Mouse (Mus musculus) heart, adult 18-20 months (tissue): ENCODE measurements around the gene Rpl13a. TPM values are rescaled to one million over a fixed set of nuclear protein-coding genes. Genes with fewer than 3 reads are reported as not detected.
"Not testable (repeated sequence)": the region's sequence is repeated elsewhere in the genome, so short reads cannot be mapped to it uniquely, and the experiment has no call there.

Source experiments
- DNase-seq, 2 experiments: peaks; one replicate each; pipeline ENCODE4 v3.0.0; 2021 to 2022; ENCODE audit warnings: mixed read lengths in 1 of 2
- total RNA-seq, 2 experiments: library from RNA; stranded (reverse); gene quantifications; 2 replicates each; pipeline ENCODE4 v1.2.3; 2021

Rpl13a gene
- total RNA-seq, 2 experiments from 2014 or later: 714 to 715 TPM

DNA sequence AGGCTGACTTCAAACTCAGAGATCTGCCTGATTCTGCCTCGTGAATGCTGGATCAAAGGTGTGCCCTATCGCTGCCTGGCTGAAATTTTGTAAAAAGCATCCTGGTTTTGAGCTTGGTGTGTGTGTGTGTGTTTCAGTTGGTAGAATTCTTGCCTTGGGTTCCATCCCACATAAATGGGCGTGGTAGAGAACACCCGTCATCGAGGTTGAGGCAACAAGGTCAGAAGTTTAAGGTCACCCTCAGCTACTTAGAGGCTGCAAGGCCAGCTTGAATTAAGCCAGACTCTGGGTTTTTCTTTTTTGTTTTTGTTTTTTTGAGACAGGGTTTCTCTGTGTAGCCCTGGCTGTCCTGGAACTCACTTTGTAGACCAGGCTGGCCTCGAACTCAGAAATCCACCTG, 10.2 kb downstream of the Rpl13a start:
- no peak for DNase-seq

DNA sequence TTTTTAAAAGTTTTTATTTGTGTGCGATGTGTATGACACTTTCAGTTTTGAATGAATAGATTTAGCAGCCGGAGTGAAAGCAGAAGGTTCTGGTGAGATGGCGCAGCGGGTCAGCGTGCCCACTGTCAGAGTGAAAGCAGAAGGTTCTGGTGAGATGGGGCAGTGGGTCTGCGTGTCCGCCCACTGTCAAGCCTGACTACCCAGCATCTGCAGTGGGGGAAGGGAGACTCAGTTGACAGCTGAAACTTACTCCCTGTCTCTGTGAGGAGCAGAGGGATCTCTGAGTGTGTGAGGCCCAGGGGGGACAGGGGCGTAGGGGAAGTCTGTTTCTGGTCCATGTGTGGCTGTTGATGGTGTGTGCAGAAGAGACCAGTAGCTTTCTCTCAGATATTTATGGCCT, 11.0 kb downstream of the Rpl13a start:
- DNase-seq: no peak

- DNase-seq: no peak
Observed at GRCm38 (mm10) chr7:45113476-45113875, 15.1 kb downstream of the Rpl13a start.

- DNase-seq: no peak
Observed at GRCm38 (mm10) chr7:45112529-45112928, 16.0 kb downstream of the Rpl13a start.

DNA sequence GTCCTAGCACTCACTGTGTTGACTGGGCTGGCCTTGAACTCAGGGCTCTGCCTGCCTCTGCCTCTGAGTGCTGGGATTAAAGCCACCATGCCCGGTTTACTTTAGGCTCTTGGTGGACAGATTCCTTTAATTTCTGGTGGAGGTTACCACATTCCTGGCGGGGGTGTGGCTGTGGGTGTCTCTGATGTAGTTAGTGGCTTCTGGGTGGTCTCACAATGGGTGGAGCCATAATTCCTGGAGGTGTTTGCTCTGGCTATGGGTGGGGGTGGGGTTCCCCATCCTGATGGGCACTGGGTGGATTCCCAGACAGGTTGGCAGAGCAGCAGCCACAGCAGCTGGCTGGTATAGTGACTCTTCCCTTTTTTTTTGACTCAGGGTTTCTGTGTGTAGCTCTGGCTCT, 16.6 kb downstream of the Rpl13a start:
- DNase-seq: no peak

GRCm38 (mm10) chr7:45110089-45110488, 18.5 kb downstream of the Rpl13a start:
- not testable (repeated sequence) for DNase-seq

DNA sequence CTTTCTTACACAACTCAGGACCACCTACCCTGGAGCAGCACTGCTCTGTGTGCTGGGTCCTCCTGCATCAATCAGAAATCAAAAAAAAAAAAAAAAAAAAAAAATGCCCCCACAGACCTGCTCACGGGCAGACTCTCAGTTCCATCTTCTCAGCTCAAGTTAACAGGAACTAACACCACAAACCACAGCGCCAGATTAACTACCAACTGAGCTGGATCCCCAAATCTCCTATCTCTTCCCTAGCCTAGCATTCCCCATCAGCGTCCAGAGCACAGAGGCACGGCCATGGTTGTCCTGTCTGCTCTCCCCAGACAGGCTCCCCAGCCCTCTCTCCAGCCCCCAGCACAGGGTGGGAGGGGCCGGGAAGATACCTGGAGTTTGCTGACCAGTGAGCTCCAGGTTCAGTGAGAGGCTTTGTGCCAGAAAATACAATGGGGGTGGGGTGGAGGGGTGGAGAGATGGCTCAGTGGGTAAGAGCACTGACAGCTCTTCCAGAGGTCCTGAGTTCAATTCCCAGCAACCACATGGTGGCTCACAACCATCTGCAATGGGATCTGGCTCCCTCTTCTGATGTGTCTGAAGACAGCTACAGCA, 21.4 kb downstream of the Rpl13a start:
- no peak for DNase-seq

GRCm38 (mm10) chr7:45106441-45106840, 22.1 kb downstream of the Rpl13a start:
- DNase-seq: no peak

DNA sequence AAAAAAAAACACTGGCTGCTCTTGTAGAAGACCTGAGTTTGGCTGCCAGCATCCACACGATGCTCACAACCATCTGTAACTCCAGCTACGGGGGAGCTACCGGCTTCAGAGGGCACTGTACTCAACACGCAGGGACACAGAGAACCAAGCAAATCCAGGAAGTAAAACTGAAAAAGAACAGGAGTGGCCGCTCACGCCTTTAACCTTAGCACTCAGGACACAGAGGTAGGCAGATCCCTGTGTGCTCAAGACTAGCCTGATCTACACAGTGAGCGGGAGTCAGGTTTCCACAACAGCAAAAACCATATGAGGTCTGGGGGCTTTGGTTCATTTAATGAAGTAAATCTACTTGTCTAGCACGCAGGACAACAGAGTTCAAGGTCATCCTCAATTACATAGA, 23.1 kb downstream of the Rpl13a start:
- DNase-seq: no peak

DNA sequence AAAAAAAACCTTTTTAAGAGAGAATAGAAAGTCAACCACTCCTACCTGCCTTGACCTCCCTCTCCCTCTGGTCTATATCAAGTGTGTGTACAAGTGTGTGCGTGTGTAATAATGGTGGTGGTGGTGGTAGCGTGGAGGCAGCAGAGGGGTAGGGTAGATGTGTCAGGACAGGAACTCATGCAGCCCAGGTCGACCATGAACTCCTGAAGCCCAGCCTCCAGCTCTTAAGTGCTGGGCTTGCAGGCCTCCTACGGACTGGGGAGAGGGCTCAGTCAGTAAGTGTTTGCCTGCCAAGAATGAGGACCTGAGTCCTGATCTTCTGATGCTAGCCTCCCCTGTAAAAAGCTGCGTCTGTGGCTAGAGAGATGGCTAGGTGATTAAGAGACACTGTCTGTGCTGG, 23.6 kb downstream of the Rpl13a start:
- DNase-seq: no peak

DNA sequence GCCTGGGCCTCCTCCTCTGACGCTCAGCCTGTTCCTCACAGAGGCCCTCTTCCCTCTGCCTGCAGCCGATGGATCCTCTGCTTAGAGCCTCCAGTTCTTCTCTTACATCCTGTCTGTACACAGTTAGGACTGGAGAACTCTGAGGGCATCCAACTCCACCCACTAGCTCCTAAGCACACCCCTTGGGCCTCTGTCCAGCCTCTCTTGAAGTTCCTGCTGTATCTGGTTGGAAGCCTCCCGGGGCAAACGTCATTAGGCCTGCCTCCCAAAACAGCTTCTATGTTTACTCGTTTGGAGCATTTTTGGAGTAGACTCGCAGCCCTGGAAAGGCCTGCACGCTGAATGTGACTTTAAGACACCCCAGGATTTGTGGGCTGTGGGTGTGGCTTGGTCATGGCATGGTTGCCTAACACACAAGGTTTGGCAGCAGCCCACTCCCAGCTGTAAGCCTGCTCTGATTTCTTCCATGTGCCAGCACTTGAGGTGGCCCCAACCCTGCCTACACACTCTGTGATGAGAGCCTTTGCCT, 24.8 kb downstream of the Rpl13a start, which contains the start of gene Fcgrt:
Gene Fcgrt, minus strand, starts transcription at position 200 of the 529 bp plus-strand sequence.
- DNase-seq: peak; percentile 98 to 99

DNA sequence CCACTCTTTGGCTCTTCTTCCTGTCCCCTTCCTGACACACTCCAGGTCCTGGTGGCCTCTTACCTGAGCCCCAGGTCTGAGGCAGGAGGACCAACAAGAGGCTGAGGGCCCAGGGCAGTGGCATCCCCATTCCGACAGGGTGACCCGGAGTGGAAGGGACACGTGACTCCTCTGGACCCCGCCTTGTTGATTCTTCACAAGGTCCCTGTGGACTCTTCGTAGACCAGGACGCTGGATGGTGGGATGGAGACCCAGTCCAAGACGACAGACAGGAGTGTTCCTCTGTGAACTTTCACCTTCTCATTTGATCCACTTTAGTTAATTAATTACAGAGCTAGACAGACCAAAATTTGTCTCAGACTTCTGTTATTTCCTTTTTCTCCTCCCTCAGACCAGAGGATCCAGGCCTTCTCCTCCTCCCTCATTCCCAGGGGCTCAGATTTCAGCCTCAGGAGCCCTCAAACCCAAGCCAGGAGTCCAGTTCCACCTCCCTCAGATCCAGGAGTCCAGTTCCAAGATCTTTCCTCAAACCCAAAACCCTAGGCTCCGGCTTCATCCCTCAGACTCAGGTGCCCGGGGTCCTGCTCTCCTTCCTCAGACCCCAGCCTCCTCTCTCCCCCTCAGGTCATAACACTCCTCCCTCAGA, 25.5 kb downstream of the Rpl13a start:
- DNase-seq: peak; percentile 65 to 67

DNA sequence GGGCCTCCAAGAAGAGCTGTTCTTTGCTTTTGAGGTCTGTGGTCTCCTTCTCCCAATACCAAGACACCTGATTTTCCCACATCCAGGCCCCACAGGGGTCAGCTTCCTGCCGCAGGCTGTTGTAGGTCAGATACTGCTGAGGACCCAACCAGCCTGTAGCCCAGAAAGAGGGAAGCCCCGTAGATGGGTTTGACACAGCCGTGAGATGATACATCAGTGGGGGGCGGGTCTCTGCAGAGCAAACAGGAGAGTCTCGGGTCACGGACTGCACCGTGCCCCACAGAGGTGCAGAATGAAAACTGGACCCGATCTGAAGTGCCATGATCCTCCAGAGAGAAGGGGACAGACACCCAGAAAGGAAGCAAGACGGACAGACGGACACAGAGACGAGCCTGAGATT, 26.1 kb downstream of the Rpl13a start:
- no peak for DNase-seq

DNA sequence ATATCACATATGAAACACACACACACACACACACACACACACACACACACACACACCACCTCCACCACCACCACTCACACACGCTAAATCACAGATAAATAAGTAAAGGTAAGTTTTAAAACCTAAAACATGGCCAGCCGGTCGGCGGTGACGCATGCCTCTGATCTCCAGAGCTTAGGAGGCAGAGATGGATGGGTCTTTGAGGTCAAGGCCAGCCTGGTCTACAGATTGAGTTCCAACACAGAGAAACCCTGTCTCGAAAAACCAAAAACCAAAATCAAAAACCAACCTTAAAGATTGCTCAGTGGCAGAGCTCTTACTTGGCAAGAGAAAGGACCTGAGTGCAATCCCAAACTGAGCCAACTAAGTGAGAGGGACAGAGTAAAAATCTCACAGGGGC, 28.5 kb downstream of the Rpl13a start:
- no peak for DNase-seq

DNA sequence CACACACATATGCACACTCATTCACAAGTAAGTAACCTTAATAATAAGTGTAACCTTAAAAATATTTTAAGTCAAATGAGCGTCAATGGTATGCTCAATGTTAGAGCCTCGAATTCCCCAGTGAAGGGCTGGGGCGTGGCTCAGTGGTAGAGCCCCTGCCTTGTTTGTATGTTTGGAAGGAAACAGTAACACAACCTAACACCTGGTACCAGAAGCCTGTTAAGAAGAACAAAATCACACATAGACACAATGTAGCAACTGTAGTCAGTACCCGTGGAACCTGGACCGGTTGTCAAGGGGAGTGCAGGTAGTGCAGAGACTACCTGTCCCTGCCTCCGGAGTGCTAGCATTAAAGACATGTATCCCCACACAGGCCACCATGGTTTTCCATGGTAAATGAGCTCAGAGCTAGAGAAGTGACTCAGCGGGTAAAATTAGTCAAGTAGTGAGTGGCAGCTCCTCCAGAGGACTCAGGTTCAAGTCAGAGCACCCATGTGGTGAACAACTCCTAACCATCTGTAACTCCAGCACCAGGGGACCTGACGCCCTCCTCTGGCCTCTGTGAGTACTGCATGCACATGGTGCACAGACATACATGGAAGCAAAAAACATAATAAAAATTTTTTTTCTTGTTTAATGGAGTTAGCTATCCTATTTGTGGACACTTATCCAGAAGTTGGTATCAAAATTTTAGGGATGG, 29.9 kb downstream of the Rpl13a start:
- no peak for DNase-seq

GRCm38 (mm10) chr7:45097479-45097878, 31.1 kb downstream of the Rpl13a start:
- peak in 1 of 2 experiments; percentile 74 for DNase-seq

GRCm38 (mm10) chr7:45095965-45096364, 32.6 kb downstream of the Rpl13a start:
- not testable (repeated sequence) for DNase-seq

DNA sequence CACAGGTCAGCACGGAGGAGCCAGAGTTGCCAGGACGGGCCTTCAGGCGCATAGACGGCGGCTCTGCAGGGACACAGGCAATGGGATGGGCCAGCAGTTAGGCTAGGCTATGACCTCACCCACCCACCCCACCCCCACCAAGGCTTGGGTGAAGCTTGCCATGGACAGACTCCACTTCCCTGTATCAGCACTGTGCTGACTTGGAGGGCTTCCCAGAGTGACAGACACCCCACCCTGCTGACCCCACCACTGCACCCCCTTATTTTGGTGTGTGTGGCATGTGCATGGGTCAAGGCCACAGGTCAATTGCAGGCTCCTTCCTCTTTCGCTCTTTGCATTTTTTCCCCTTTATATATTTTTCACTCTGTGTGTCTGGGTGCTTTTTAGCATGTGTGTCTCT, 33.2 kb downstream of the Rpl13a start:
- peak in 1 of 2 experiments; percentile 75 for DNase-seq

- DNase-seq: no peak
Observed at GRCm38 (mm10) chr7:45094121-45094520, 34.4 kb downstream of the Rpl13a start.

GRCm38 (mm10) chr7:45093516-45093905, 35.0 kb downstream of the Rpl13a start:
- no peak for DNase-seq

DNA sequence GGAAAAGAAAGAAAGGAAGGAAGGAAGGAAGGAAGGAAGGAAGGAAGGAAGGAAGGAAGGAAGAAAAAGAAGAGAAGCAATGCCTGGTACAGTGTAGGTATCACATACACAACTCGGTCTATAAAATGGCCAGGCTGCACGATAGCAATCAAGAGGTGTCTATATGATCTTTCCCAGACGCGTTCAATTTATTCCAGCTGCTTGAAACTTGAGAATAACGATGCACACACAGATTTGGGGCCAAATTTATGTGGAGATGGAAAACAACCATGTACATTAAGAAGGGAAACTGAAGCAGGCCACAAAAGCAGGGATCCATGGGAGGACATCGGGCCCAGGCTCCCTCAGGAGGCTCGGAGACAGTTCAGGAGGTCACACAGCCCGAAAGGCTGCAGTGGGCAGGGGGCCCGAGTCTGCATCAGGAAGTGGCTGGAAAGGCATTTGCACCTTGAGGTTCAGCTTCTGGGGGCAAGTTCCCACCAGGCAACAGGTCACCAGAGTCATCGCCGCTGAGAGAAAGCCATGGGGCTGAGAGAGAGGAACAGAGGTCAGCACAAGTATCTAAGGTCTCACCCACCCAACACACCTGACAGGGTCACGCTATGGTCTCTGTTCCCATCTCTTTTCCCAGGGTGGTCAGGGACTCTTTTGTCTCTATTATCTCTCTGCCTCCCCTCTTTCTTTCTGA, 35.6 kb downstream of the Rpl13a start:
- DNase-seq: no peak

- DNase-seq: peak; percentile 88 to 91
Observed at GRCm38 (mm10) chr7:45092048-45092447, 36.5 kb downstream of the Rpl13a start, which contains the start of gene Rcn3. Gene Rcn3 (minus strand): TSS chr7:45092221.
